Mouse (Mus musculus) cerebellum, postnatal 4 days (tissue): ENCODE data around the gene Kif6.

Experiments
- DNase-seq, 2 experiments: peaks; one replicate each; pipeline ENCODE4 v3.0.0; 2022; ENCODE audit warnings: low spot score in 2 of 2, mixed read lengths in 1 of 2

Kif6 gene

GRCm38 (mm10) chr17:49661626-49662025 lies 46.7 kb downstream of the Kif6 start:
- no peak for DNase-seq

- no peak for DNase-seq
Observed at GRCm38 (mm10) chr17:49666728-49667127, 51.8 kb downstream of the Kif6 start.

- DNase-seq: no peak
Observed at GRCm38 (mm10) chr17:49668296-49668695, 53.4 kb downstream of the Kif6 start.

GRCm38 (mm10) chr17:49671921-49672339 lies 57.0 kb downstream of the Kif6 start:
- no peak for DNase-seq

- DNase-seq: no peak
Observed at GRCm38 (mm10) chr17:49672421-49672820, 57.5 kb downstream of the Kif6 start.

GRCm38 (mm10) chr17:49675629-49676028 lies 60.7 kb downstream of the Kif6 start:
- no peak for DNase-seq

- DNase-seq: no peak
Observed at GRCm38 (mm10) chr17:49681410-49681809, 66.5 kb downstream of the Kif6 start.

GRCm38 (mm10) chr17:49684146-49684545 lies 69.2 kb downstream of the Kif6 start:
- DNase-seq: no peak

GRCm38 (mm10) chr17:49690607-49691454 lies 75.9 kb downstream of the Kif6 start:
- no peak for DNase-seq

- DNase-seq: no peak
Observed at GRCm38 (mm10) chr17:49691455-49691805, 76.5 kb downstream of the Kif6 start.

GRCm38 (mm10) chr17:49693206-49693605 lies 78.3 kb downstream of the Kif6 start:
- DNase-seq: no peak

- no peak for DNase-seq
Observed at GRCm38 (mm10) chr17:49697220-49697619, 82.3 kb downstream of the Kif6 start.

GRCm38 (mm10) chr17:49703492-49704249 lies 88.7 kb downstream of the Kif6 start:
- DNase-seq: no peak

GRCm38 (mm10) chr17:49709192-49709591 lies 94.3 kb downstream of the Kif6 start:
- DNase-seq: no peak

- DNase-seq: no peak
Observed at GRCm38 (mm10) chr17:49710101-49710630, 95.2 kb downstream of the Kif6 start.

- DNase-seq: no peak
Observed at GRCm38 (mm10) chr17:49726206-49726605, 111.3 kb downstream of the Kif6 start.

GRCm38 (mm10) chr17:49726976-49727375 lies 112.0 kb downstream of the Kif6 start:
- DNase-seq: no peak

GRCm38 (mm10) chr17:49727428-49728045 lies 112.6 kb downstream of the Kif6 start:
- DNase-seq: no peak

GRCm38 (mm10) chr17:49729856-49730255 lies 114.9 kb downstream of the Kif6 start:
- no peak for DNase-seq

- no peak for DNase-seq
Observed at GRCm38 (mm10) chr17:49732706-49733105, 117.8 kb downstream of the Kif6 start.

- no peak for DNase-seq
Observed at GRCm38 (mm10) chr17:49734079-49734478, 119.1 kb downstream of the Kif6 start.

GRCm38 (mm10) chr17:49734776-49735175 lies 119.8 kb downstream of the Kif6 start:
- no peak for DNase-seq
